Mouse (Mus musculus) erythroblast, embryonic 14.5 days (primary cell): Measurements from ENCODE around the gene Bmp6.

Experiments
- GATA1 ChIP-seq: IDR thresholded peaks from 2 replicates; pipeline ENCODE4 v1.6.1; 2012; ENCODE audit warnings: low read length, inconsistent platforms, mixed read lengths
- TAL1 ChIP-seq: IDR thresholded peaks from 3 replicates; pipeline ENCODE4 v1.6.1; 2012; ENCODE audit warnings: low read length, inconsistent platforms, mixed read lengths

- no peak for TF ChIP-seq GATA1
- TF ChIP-seq TAL1 = no peak
These were observed 42.6 kb downstream of the Bmp6 start for GRCm38 (mm10) chr13:38387453-38388040.
